16 mouse cellular contexts compared by ENCODE assay signal in the genomic region with DNA sequence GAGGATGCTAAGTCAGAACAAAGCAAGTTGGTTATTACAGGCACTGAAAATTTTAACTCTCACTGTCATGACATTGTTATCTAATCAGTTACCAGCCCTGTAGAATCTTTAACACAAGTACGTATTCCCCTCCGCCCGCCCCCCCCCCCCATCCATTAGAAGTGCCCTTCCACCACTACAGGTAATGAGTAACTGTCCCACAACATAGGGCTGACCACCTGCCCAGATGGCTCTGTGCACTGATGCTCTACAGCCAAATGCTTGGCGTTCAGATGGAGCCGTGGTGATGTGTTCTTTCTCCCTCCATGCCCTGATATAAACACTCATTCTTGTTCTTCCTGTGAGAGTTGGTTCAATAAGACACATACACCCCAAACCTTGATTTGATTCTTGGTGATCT.
"Had no signal": no experiment of that assay in that cellular context is flagged by ENCODE, and none has a peak within 500 bp of the region (broad histone marks: within the 10 kb centered on the region; RNA-seq: fewer than 3 reads in every experiment).

No protein-coding gene starts in this region.

- H3K9ac ChIP-seq: neural tube, embryonic 13.5 days; neural tube, embryonic 15.5 days; stomach, embryonic 15.5 days had no signal

- H3K9me3 ChIP-seq: neural tube, embryonic 13.5 days; neural tube, embryonic 15.5 days; stomach, embryonic 15.5 days had no signal

- H3K4me3 ChIP-seq: neural tube, embryonic 13.5 days; neural tube, embryonic 15.5 days; stomach, embryonic 15.5 days had no signal

- H3K4me1 ChIP-seq: neural tube, embryonic 13.5 days; neural tube, embryonic 15.5 days; stomach, embryonic 15.5 days had no signal

- H3K4me2 ChIP-seq: neural tube, embryonic 13.5 days; neural tube, embryonic 15.5 days; stomach, embryonic 15.5 days had no signal

- H3K36me3 ChIP-seq: neural tube, embryonic 13.5 days; neural tube, embryonic 15.5 days; stomach, embryonic 15.5 days had no signal

- H3K27ac ChIP-seq: neural tube, embryonic 13.5 days; neural tube, embryonic 15.5 days; stomach, embryonic 15.5 days; stomach, postnatal 0 days had no signal

- DNase-seq: retina, postnatal 1 day; right cerebral cortex, adult 18-20 months; right cerebral cortex, postnatal 14 days; right cerebral cortex, postnatal 25 days; right cerebral cortex, postnatal 4 days; spleen, adult 18-20 months; thymus, adult 18-20 months; thymus, adult 2 months; thymus, postnatal 14 days; thymus, postnatal 25 days; thymus, postnatal 36 days; thymus, postnatal 4 days had no signal

- H3K27me3 ChIP-seq: neural tube, embryonic 13.5 days; neural tube, embryonic 15.5 days; stomach, embryonic 15.5 days had no signal
